Mouse (Mus musculus) cerebellum, postnatal 14 days (tissue): Measurements from ENCODE around the gene Anxa1.
A peak's percentile ranks its signal among the peaks of the same experiment; 100 is the strongest.

Experiments
- DNase-seq, 2 experiments: peaks; one replicate each; pipeline ENCODE4 v3.0.0; 2021; ENCODE audit warnings: mixed read lengths in 2 of 2

Anxa1 gene

GRCm38 (mm10) chr19:20370175-20370574, 20.6 kb downstream of the Anxa1 start:
- no peak for DNase-seq

GRCm38 (mm10) chr19:20366571-20366970, 24.2 kb downstream of the Anxa1 start:
- no peak for DNase-seq

- DNase-seq = no peak
These were observed 24.7 kb downstream of the Anxa1 start for GRCm38 (mm10) chr19:20366010-20366409.

DNA sequence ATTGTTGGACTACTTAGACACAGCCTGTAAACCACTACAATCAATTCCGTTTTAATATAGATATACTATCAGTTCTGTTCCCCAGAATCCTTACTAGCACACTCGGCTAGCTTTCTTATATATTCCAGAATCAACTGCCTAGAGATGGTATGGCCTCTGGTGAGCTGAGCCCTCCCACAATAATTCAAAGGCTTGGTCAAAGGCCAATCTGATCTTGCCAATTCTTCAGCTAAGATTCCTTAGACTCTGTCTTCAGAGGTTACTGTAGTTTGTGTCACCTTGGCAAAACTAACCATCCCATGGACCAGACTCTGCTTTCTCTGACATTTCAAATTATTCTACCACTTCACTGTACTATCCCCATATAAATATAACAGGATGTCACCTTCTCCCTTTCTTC, 25.4 kb downstream of the Anxa1 start:
- no peak for DNase-seq

GRCm38 (mm10) chr19:20364931-20365330, 25.8 kb downstream of the Anxa1 start:
- peak in 1 of 2 experiments; percentile 9 for DNase-seq

DNA sequence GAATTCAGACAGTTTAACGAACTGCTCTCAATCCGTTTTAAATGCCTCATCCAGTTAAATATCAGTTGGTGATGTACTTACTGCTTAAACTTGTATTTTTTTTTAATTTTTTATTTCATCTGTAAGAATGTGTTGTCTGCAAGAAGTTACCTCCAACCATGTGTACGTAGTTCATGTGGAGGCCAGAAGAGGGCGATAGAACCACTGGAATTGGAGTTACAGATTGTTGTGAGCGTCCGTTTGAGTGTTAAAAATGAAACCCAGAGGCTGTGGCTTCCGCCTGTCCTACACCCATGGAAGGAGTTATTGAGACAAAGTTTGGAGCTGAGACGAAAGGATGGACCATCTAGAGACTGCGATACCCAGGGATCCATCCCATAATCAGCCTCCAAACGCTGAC, 27.5 kb downstream of the Anxa1 start:
- DNase-seq = peak in 1 of 2 experiments; percentile 16

DNA sequence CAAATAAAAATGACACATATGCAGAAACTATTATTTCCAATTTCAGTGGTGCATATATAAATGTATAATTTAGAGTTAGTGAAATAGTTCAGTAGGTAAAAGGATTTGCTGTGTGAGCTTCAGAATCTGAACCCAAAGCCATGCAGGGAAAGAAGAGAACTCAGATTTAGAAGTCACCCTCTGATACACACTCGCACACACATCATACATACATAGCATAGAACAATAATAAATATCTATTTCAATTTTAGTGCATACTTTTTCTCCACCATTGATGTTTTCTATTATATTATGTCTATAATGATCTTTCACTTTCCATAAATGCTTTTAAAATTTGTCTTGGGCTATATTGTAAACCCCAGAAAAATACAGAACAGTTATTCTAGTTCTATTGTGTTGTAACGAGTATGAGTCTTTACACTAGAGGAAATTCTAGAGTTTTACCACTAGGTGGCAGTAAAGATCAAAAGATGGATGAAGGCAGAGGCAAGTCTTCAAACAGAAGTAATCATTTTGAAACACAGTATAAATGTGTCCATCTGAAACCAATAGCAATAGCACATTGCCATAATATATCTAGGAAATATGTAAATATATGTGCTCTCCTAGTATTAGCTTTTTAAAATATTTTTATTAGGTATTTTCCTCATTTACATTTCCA, 28.7 kb downstream of the Anxa1 start:
- DNase-seq = no peak

- DNase-seq = no peak
These were observed 32.1 kb downstream of the Anxa1 start for GRCm38 (mm10) chr19:20358679-20359078.

- DNase-seq = peak; percentile 88 to 91
These were observed 45.3 kb downstream of the Anxa1 start for GRCm38 (mm10) chr19:20345317-20345917.

- peak; percentile 80 to 82 for DNase-seq
These were observed 46.0 kb downstream of the Anxa1 start for GRCm38 (mm10) chr19:20344511-20345316.

GRCm38 (mm10) chr19:20344052-20344451, 46.7 kb downstream of the Anxa1 start:
- DNase-seq = no peak
